Mouse (Mus musculus) midbrain, embryonic 13.5 days (tissue): ENCODE results near the gene Slit3. TPM values are rescaled to one million over a fixed set of nuclear protein-coding genes. Genes with fewer than 3 reads are reported as not detected.

ENCODE experiments used
- ATAC-seq: fragments of 200-750 bp; cut with Nextera tagmentation; 2 replicates; pipeline ENCODE4 v1.8.0; 2017; ENCODE audit warnings: mild to moderate bottlenecking, moderate TSS enrichment, moderate library complexity
- H3K27ac ChIP-seq: fragments of 300-500 bp; sonication (generic); 2 replicates; pipeline ENCODE4 v1.5.1; 2015; ENCODE audit warnings: inconsistent platforms, mild to moderate bottlenecking, moderate library complexity
- H3K27me3 ChIP-seq: fragments of 300-500 bp; sonication (generic); 2 replicates; pipeline ENCODE4 v1.6.1; 2015; ENCODE audit warnings: mild to moderate bottlenecking, inconsistent platforms
- H3K36me3 ChIP-seq: fragments of 300-500 bp; sonication (generic); 2 replicates; pipeline ENCODE4 v1.6.1; 2015; ENCODE audit warnings: mild to moderate bottlenecking, inconsistent platforms
- H3K4me1 ChIP-seq: fragments of 300-500 bp; sonication (generic); replicated peaks from 2 replicates; pipeline ENCODE4 v1.6.1; 2015; ENCODE audit warnings: inconsistent platforms
- H3K4me2 ChIP-seq: fragments of 300-500 bp; sonication (generic); replicated peaks from 2 replicates; pipeline ENCODE4 v1.6.1; 2015; ENCODE audit warnings: moderate library complexity, mild to moderate bottlenecking, inconsistent platforms
- H3K4me3 ChIP-seq: fragments of 300-500 bp; sonication (generic); replicated peaks from 2 replicates; pipeline ENCODE4 v1.5.1; 2015; ENCODE audit warnings: mild to moderate bottlenecking, inconsistent platforms
- H3K9ac ChIP-seq: fragments of 300-500 bp; sonication (generic); replicated peaks from 2 replicates; pipeline ENCODE4 v1.6.1; 2015; ENCODE audit warnings: mild to moderate bottlenecking, inconsistent platforms
- H3K9me3 ChIP-seq: fragments of 300-500 bp; sonication (generic); 2 replicates; pipeline ENCODE4 v1.6.1; 2016; ENCODE audit warnings: mild to moderate bottlenecking, inconsistent platforms
- WGBS: fragments of 180-500 bp; shearing (Covaris S2); methylation state at CpG from one replicate; pipeline ENCODE4 v1.1.7; 2015; 5-methylcytosine and 5-hydroxymethylcytosine counted together
- polyA plus RNA-seq: library from polyadenylated mRNA; unstranded; fragments of >200 nt; fragmentation: Nextera tagmentation; extraction: Ambion mirVana; gene quantifications from 2 replicates; pipeline ENCODE4 v1.2.1, GENCODE M21; 2015

The Slit3 gene
- polyA plus RNA-seq, 1 experiment from 2014 or later, result 6.6 TPM

DNA sequence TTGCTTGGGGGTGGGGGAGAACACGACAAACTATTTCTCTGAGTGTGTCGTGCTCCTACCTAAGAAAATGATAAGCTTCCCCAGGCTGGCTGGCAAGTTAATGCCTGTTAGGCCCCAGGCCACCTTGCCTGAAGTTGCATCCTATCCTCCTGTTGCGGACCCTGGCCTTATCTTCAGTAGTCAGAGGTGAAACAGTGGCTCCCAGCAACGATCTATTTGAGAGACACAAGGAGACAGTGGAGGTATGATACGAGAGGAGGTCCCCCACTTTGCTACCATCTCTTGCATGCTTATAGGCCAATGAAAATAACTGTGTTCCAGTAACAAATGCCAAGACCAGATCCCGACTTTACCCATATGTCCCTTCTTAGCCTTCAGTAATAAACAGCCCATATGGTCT is 414.0 kb downstream of the Slit3 start:
- no peak overlapping the region for H3K9ac ChIP-seq
- no peak overlapping the region for H3K4me3 ChIP-seq
- 74% methylated on average over 6 of the region's 6 CpGs for WGBS
- ATAC-seq, result no peak
- H3K9me3 ChIP-seq, result no peaks in the 10 kb centered on the region
- peaks cover 63% of the 10 kb centered on the region for H3K27me3 ChIP-seq
- H3K27ac ChIP-seq, result no peak overlapping the region
- H3K36me3 ChIP-seq, result no peaks in the 10 kb centered on the region
- peaks cover 33% of the 10 kb centered on the region for H3K4me1 ChIP-seq
- no peak overlapping the region for H3K4me2 ChIP-seq

DNA sequence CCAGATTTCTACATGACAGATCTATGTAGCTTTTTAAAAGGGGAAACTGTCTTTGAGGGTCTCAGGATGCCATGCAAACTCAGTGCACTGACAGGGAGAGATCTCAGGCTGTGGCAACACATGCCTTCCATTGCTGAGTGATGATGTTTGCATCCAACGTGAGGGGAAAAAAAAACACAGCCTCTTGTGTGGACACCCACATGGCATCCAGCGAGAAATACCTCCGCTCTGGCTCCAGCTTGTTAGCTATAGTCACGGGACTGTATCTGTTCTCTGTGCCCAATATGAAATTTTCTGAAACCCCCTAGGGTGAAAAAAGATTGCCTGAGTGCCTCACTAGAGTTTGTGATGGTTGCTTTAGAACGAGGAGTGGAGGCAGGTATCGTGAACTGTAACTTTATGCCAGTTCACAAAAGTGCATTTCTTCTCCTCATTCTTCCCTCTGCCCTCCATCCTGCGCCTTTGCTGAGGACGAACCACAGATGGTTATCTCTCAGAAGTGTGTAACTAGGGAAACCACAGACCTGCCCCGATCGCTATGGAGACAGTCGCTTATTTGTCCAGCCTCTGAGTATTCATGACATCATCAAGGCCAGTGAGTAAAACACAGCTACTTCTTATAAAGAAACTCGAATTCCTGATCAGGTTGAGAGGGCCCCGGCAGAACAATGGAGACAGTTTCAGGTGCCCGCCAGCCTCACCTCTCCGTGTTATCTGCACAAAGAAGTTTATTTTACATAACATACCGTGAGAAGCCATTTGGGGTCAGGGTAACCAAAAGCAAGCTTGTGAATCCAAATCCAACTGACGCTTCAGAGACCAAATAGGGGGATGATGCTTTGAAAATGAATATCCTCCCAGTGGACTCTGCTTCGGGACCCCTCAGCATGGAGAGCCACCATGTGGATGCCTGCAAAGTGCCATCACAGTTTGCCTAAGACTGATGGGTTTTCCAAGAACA is 416.4 kb downstream of the Slit3 start:
- 26% methylated on average over 18 of the region's 18 CpGs for WGBS

DNA sequence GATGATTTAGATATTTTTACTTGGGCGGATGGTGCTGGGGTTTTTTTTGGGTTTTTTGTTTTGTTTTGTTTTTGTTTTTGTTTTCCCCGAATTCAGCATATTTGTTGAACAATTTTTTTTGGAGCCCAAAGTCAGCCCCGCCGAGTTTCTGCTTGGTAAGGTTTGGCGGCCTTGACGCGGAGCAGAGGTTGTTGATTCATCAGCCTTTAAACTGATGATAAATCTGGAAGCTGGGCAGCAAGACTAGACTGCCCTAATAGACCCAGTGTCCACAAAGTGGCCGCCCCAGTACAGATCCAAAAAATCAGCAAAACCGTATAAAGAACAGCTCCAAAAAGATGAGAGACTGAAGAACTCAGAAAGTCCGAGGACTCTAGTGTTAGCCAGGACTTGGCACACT is 421.7 kb downstream of the Slit3 start:
- no peaks in the 10 kb centered on the region for H3K36me3 ChIP-seq
- H3K4me2 ChIP-seq, result no peak overlapping the region
- no peak overlapping the region for H3K27ac ChIP-seq
- no peak overlapping the region for H3K4me3 ChIP-seq
- 96% methylated on average over 10 of the region's 10 CpGs for WGBS
- no peak for ATAC-seq
- peaks cover 47% of the 10 kb centered on the region for H3K4me1 ChIP-seq
- no peak overlapping the region for H3K9ac ChIP-seq
- H3K27me3 ChIP-seq, result peaks cover 53% of the 10 kb centered on the region
- H3K9me3 ChIP-seq, result no peaks in the 10 kb centered on the region

More for the DNA sequence above, 416.4 kb downstream of the Slit3 start:
- H3K9me3 ChIP-seq, result no peaks in the 10 kb centered on the region
- H3K27me3 ChIP-seq, result peaks cover 53% of the 10 kb centered on the region
- H3K27ac ChIP-seq, result peak overlapping the region; percentile 26; the same call in 1 of the 2 replicates
- H3K4me3 ChIP-seq, result no peak overlapping the region
- H3K4me1 ChIP-seq, result peaks cover 47% of the 10 kb centered on the region
- peak; percentile 85 for ATAC-seq
- no peaks in the 10 kb centered on the region for H3K36me3 ChIP-seq
- no peak overlapping the region; the same call in 1 of the 2 replicates for H3K9ac ChIP-seq
- H3K4me2 ChIP-seq, result peak overlapping the region; percentile 25

DNA sequence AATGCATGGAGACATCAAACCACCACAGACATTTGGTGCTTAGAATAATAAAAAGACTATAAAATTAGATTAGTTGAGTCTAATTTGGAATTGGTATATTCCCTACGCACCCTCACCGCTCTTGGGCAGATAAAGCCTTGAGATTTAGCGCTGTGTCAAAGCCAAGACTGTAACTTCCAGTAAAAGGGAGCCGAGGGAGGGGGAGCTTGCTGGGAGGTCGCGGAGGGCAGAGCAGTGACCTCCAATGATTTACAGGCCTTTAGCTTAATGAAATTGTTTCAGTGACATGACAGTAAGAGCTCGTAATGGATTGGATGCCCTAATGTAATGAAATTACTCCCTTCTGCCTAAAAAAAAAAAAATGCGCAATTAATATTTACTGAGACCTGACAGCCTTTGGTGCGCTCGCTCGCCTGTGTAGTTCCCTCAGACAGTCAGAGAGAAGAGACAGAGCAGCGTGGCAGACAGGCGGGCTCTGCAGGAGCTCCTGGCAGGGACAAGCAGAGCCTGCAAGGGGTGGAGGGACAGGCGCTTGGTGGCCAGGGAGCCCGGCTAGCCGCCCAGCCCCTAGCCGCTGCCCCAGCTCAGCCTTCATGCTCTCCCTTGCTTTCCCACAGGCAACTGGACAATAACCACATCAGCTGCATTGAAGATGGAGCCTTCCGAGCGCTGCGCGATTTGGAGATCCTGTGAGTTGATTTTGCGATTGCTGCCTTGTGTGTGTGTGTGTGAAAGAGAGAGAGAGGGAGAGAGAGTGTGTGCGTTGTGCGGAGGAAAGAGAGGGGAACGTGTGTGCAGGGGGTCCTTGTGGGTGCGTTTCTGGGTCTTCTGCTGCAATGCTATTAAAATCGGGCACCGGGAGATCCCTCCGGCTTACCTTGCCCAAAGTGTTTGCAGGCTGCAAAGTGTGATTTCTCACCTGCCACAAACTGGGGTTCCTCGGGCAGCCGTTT is 423.4 kb downstream of the Slit3 start:
- peak overlapping the region; percentile 35 for H3K4me3 ChIP-seq
- H3K36me3 ChIP-seq, result no peaks in the 10 kb centered on the region
- H3K27ac ChIP-seq, result peak overlapping the region; percentile 69
- WGBS, result 30% methylated on average over 31 of the region's 31 CpGs
- peak overlapping the region; percentile 60 for H3K9ac ChIP-seq
- peaks cover 36% of the 10 kb centered on the region for H3K4me1 ChIP-seq
- peak overlapping the region; percentile 54 for H3K4me2 ChIP-seq
- H3K27me3 ChIP-seq, result peaks cover 61% of the 10 kb centered on the region
- peak; percentile 80 for ATAC-seq
- no peaks in the 10 kb centered on the region for H3K9me3 ChIP-seq

DNA sequence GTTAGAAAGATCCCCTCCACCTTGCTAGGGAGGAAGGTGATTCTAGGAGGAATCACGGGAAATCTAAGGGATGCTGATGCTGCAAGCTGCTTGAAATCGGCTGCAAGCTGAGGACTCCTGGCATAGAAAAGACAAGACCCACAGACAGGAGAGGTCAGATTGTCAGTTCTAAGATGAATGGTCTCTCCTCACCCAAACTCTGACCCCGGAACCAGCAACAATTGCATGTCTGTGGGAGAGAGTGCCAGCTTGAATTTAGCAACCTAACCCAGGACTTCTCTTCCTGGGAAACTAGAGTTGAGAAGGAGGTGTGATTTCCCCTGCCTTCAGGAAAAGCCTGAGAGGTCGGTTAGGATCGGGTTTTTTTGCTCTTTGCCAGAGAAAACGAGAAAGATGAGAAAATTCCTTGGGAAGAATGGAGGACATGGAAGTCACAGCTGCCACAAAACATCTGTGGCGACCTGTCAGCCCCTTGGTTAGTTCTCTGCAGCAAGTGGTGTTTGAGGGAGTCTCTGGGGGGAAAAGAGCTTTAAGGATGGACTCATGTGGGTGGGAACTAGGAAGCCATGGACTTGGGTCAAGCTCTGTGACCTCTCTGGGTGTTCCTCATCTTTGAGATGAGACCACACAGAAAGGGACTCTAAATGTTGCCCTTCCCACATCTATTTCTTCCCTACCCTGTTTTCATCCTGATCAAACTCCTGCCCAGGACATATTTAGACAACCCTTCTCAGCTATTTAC is 425.2 kb downstream of the Slit3 start:
- no peak for ATAC-seq

DNA sequence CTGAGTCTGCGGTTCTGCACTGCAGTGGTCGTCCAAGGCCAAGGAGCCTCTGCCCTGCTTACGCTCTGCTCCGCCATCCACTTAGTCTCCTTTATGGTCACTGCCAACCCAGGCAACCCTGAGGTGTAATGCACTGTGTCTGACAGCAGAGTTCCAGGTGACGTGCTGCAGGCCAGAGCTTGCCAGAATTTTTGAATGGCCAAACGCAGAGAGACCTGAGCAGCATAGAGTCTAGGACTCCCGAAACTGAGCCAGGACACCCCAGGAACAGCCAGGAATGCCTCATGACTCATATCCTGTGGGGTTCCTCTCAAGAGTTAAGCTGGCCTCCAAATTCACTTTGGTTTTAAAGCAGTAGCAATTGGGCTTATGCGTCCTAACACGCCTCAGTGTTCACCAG is 429.0 kb downstream of the Slit3 start:
- ATAC-seq, result no peak
- H3K4me1 ChIP-seq, result peaks cover 3% of the 10 kb centered on the region
- no peaks in the 10 kb centered on the region for H3K36me3 ChIP-seq
- H3K27me3 ChIP-seq, result peaks cover 52% of the 10 kb centered on the region
- H3K4me2 ChIP-seq, result no peak overlapping the region
- H3K27ac ChIP-seq, result no peak overlapping the region
- no peaks in the 10 kb centered on the region for H3K9me3 ChIP-seq
- no peak overlapping the region for H3K4me3 ChIP-seq
- 94% methylated on average over 9 of the region's 9 CpGs for WGBS
- H3K9ac ChIP-seq, result no peak overlapping the region

More for the DNA sequence above, 425.2 kb downstream of the Slit3 start:
- Histone ChIP-seq H3K4me2 (peak overlapping the region; percentile 54; the same call in 1 of the 2 replicates), H3K4me3 (0 out of 2 replicates have a peak overlapping the region, but pooled peaks have one; percentile 1), H3K27ac (no peak overlapping the region), H3K9ac (no peak overlapping the region), H3K27me3 (peaks cover 57% of the 10 kb centered on the region), H3K4me1 (peaks cover 21% of the 10 kb centered on the region), H3K36me3 (no peaks in the 10 kb centered on the region), H3K9me3 (no peaks in the 10 kb centered on the region)
- 54% methylated on average over 7 of the region's 7 CpGs for WGBS

DNA sequence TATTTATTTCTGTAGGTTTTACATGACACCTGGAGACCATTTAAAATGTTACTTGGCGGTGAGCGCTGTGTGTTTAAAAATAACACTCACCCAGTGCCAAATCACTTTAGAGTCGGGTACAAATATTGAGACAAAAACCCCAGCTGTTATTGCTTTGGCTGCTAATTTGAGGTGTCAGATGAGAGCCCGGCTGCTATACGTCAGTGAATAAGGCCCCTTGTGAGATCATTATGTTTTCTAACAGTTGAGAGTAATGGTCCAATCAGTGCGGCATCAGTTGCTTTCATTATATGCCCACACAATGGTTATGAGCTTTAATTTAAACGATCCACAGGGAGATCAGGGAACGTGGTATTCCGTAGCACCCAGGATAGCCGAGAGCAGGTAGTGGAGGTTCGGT is 435.2 kb downstream of the Slit3 start:
- Histone ChIP-seq H3K4me2 (no peak overlapping the region), H3K9me3 (no peaks in the 10 kb centered on the region), H3K4me1 (peaks cover 23% of the 10 kb centered on the region), H3K27me3 (peaks cover 35% of the 10 kb centered on the region), H3K27ac (no peak overlapping the region), H3K36me3 (no peaks in the 10 kb centered on the region), H3K4me3 (no peak overlapping the region), H3K9ac (no peak overlapping the region)
- ATAC-seq, result no peak
- 56% methylated on average over 11 of the region's 11 CpGs for WGBS

DNA sequence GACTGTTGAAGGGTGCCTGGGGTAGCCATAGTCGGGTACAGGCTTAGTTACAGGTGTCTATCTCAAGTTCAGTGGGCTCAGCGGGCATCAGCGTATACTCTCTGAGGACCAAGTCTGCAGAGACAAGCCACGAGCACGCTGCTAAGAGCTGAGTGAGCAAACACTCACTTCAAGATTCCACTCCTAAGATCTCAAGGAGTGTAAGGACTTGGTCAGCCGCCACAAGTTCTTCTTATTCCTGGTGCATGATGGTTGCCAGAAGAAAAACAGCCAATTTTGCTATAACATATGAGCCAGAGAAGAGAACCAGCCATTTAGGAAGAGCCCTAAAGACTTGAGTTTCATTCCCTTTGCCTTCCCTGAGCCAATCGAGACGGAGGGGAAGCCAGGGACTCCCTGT is 436.5 kb downstream of the Slit3 start:
- no peak for ATAC-seq
- H3K4me1 ChIP-seq, result peaks cover 23% of the 10 kb centered on the region
- H3K27ac ChIP-seq, result no peak overlapping the region
- H3K36me3 ChIP-seq, result no peaks in the 10 kb centered on the region
- no peaks in the 10 kb centered on the region for H3K9me3 ChIP-seq
- H3K27me3 ChIP-seq, result peaks cover 39% of the 10 kb centered on the region
- no peak overlapping the region for H3K9ac ChIP-seq
- 90% methylated on average over 8 of the region's 8 CpGs for WGBS
- no peak overlapping the region for H3K4me3 ChIP-seq
- no peak overlapping the region for H3K4me2 ChIP-seq

DNA sequence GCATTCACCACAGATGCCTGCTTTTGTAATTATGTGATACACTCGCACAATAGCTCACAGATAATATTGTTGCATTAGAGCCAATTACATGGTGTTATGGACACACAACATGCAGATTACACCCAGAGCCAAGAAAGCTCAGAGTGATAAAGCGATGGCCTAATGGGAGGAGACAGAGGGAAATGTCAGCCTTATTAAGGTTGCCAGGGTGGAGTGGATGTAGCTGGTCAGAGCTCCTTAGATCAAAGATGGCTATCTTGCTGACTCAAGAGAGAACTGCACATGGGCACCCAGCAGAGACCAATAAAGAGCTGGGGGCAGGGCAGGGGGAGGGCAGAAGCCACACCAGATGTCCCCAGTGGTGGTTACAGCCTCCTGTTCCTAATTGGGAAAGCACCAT is 437.3 kb downstream of the Slit3 start:
- ATAC-seq, result 0 out of 2 replicates have a peak, but pooled peaks have one; percentile 52
- no peak overlapping the region for H3K27ac ChIP-seq
- H3K27me3 ChIP-seq, result peaks cover 38% of the 10 kb centered on the region
- 75% methylated on average over 2 of the region's 2 CpGs for WGBS
- H3K9me3 ChIP-seq, result no peaks in the 10 kb centered on the region
- H3K36me3 ChIP-seq, result no peaks in the 10 kb centered on the region
- no peak overlapping the region for H3K9ac ChIP-seq
- no peak overlapping the region for H3K4me2 ChIP-seq
- peaks cover 23% of the 10 kb centered on the region for H3K4me1 ChIP-seq
- H3K4me3 ChIP-seq, result no peak overlapping the region

DNA sequence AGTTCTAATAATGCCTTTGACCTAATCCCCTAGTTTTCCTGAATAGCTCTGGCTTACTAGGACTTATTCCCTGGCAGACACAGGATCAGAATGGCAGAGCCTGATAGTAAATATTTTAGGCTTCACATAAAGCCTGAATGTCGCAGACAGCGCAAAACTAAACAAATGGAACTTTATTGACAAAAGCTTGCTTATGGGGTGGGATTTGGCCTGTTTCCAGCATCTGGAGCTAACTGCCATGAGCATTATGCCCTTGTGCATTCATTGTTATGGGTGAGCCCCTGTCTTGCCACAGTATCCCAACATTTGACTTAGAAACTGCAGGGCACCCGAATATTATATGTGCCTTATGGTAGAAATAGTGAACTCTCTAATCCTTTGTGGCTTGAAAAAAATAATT is 438.4 kb downstream of the Slit3 start:
- Histone ChIP-seq H3K4me1 (peaks cover 23% of the 10 kb centered on the region), H3K9me3 (no peaks in the 10 kb centered on the region), H3K4me3 (no peak overlapping the region), H3K9ac (no peak overlapping the region), H3K36me3 (no peaks in the 10 kb centered on the region), H3K27me3 (peaks cover 46% of the 10 kb centered on the region), H3K4me2 (no peak overlapping the region), H3K27ac (no peak overlapping the region; the same call in 1 of the 2 replicates)
- WGBS, result 63% methylated on average over 3 of the region's 3 CpGs
- ATAC-seq, result no peak

DNA sequence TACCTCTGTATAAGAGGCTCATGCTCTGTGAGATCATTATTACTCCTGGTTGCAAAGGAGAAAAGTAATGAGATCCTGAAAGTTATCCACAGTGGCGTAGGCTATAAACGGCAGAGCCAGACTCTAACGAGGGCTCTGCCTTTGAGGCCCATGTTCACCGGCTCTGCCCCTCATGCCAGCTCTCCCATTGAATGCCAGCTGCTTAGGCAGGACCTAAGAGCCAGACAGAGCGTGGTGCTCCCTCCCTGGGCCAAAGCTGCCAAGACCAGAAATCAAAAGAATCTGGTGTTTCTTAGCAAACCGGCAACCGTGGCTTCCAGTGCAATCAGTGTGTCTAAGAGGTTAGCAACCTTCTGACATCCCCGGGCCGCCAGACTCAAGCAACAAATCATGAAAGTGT is 440.7 kb downstream of the Slit3 start:
- 76% methylated on average over 9 of the region's 9 CpGs for WGBS
- Histone ChIP-seq H3K4me2 (no peak overlapping the region), H3K9me3 (no peaks in the 10 kb centered on the region), H3K4me1 (peaks cover 26% of the 10 kb centered on the region), H3K27ac (no peak overlapping the region), H3K4me3 (no peak overlapping the region), H3K36me3 (no peaks in the 10 kb centered on the region), H3K27me3 (peaks cover 43% of the 10 kb centered on the region), H3K9ac (no peak overlapping the region)
- no peak for ATAC-seq
